Mouse (Mus musculus) A20 (cell line): ENCODE measurements around the gene Cdk4.
A peak's percentile ranks its signal among the peaks of the same experiment; 100 is the strongest.
"Not testable (repeated sequence)": the region's sequence is repeated elsewhere in the genome, so short reads cannot be mapped to it uniquely, and the experiment has no call there.

Experiments
- DNase-seq: peaks from one replicate; pipeline ENCODE4 v3.0.0-alpha.2; 2011; ENCODE audit warnings: low read depth, low spot score

Gene Cdk4

GRCm38 (mm10) chr10:127058161-127058560, 5.2 kb upstream of the Cdk4 start:
- peak; percentile 84 for DNase-seq

GRCm38 (mm10) chr10:127058708-127059107, 4.6 kb upstream of the Cdk4 start:
- DNase-seq, result peak; percentile 37

- DNase-seq, result peak; percentile 27
Measured at GRCm38 (mm10) chr10:127059174-127059967, 4.0 kb upstream of the Cdk4 start.

GRCm38 (mm10) chr10:127059968-127060916, 3.1 kb upstream of the Cdk4 start, which contains the start of gene March9:
Gene March9, minus strand, starts transcription at chr10:127060184.
- peak; percentile 91 for DNase-seq

GRCm38 (mm10) chr10:127061085-127061484, 2.2 kb upstream of the Cdk4 start:
- no peak for DNase-seq

- no peak for DNase-seq
Measured at GRCm38 (mm10) chr10:127061513-127061912, 1.8 kb upstream of the Cdk4 start.

- not testable (repeated sequence) for DNase-seq
Measured at GRCm38 (mm10) chr10:127062101-127062500, 1.2 kb upstream of the Cdk4 start.

- DNase-seq, result no peak
Measured at GRCm38 (mm10) chr10:127062503-127062902, 831 bp upstream of the Cdk4 start.

GRCm38 (mm10) chr10:127063913-127064870, 858 bp downstream of the Cdk4 start:
- peak; percentile 46 for DNase-seq

GRCm38 (mm10) chr10:127065981-127066380, 2.6 kb downstream of the Cdk4 start:
- DNase-seq, result no peak

GRCm38 (mm10) chr10:127066519-127067018, 3.2 kb downstream of the Cdk4 start:
- no peak for DNase-seq

GRCm38 (mm10) chr10:127068360-127069038, 5.2 kb downstream of the Cdk4 start:
- no peak for DNase-seq

- peak; percentile 65 for DNase-seq
Measured at GRCm38 (mm10) chr10:127069281-127070189, 6.2 kb downstream of the Cdk4 start.

GRCm38 (mm10) chr10:127070190-127071121, 7.1 kb downstream of the Cdk4 start, which contains the start of gene Tspan31:
Gene Tspan31, minus strand, starts transcription at chr10:127070264.
- peak; percentile 91 for DNase-seq

- DNase-seq, result no peak
Measured at GRCm38 (mm10) chr10:127071203-127071602, 7.9 kb downstream of the Cdk4 start.

- DNase-seq, result not testable (repeated sequence)
Measured at GRCm38 (mm10) chr10:127072270-127072669, 8.9 kb downstream of the Cdk4 start.

GRCm38 (mm10) chr10:127072969-127073368, 9.6 kb downstream of the Cdk4 start:
- DNase-seq, result not testable (repeated sequence)

GRCm38 (mm10) chr10:127073981-127074380, 10.6 kb downstream of the Cdk4 start:
- no peak for DNase-seq
